8 mouse cellular contexts compared by ENCODE assay signal in the genomic region with DNA sequence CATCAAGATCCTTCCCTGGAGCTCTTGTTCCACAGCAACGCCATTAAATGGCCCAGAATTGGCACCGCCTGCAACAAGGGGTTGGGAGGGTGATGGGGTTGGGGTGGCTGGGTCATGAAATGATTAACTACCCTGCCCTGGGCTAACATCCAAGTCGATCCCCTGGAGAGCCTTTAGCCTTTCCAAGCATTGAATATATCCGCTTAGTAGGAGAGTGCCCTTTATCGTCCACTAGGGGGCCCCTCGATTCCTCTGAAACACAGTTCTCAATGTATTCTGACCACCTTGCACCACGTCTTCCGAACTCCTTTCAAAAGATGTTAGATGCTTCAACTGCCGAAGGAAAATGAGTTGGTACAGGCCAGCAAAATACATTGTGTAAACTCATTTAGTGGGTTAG. TPM values are rescaled to one million over a fixed set of nuclear protein-coding genes. Genes with fewer than 3 reads are reported as not detected.
DNase-seq lines count a peak whose midpoint lies in the region; ATAC-seq and TF ChIP-seq lines count a peak whose summit lies in the region.

No protein-coding gene starts in this region.

- H3K79me2 ChIP-seq in CH12.LX (replicated peaks; ENCODE audit: control insufficient read depth, extremely low read depth, insufficient read depth, poor library complexity, severe bottlenecking), result peaks cover 26% of the 10 kb centered on the region

- H3K27ac ChIP-seq in CH12.LX (ENCODE audit: insufficient read depth, low read depth), result no peak overlapping the region
- no peak overlapping the region for H3K27ac ChIP-seq in neural tube, embryonic 11.5 days (ENCODE audit: low read depth, low read length)

- TF ChIP-seq EP300 in CH12.LX (IDR thresholded peaks at IDR 0.05; ENCODE audit: low read length), result no peak

- no peak overlapping the region for H3K9ac ChIP-seq in CH12.LX (ENCODE audit: insufficient read depth, low read depth)
- H3K9ac ChIP-seq in neural tube, embryonic 11.5 days (ENCODE audit: low read length), result no peak overlapping the region

- peak; percentile 58 for TF ChIP-seq RAD21 in CH12.LX (IDR thresholded peaks at IDR 0.05; ENCODE audit: low read depth, low read length)

- ATAC-seq in neural tube, embryonic 11.5 days (ENCODE audit: insufficient read depth, low FRiP score, low TSS enrichment), result peak; percentile 57; the same call in 1 of the 2 replicates

- H3K4me3 ChIP-seq in CH12.LX (replicated peaks in 1 of 3; ENCODE audit: low read depth in 2 of 3, low read length in 2 of 3, poor library complexity in 1 of 3), result no peak overlapping the region
- no peak overlapping the region for H3K4me3 ChIP-seq in neural tube, embryonic 11.5 days (ENCODE audit: low read depth, low read length)

- in situ Hi-C loops in CH12.LX (cut with MboI; ENCODE audit: low pct_ligation_motif_present, low pct_unique_long_range_greater_than_20kb, low sequenced_read_pairs), result loop anchor here (10.0 kb wide), 3 partner anchors 99 to 539 kb away; no protein-coding TSS in a partner anchor

- no peak for TF ChIP-seq POLR2A in CH12.LX (IDR thresholded peaks at IDR 0.05; ENCODE audit: low read depth, low read length)

- peaks cover 5 to 33% of the 10 kb centered on the region in 2 experiments for H3K4me1 ChIP-seq in CH12.LX (ENCODE audit: control insufficient read depth in 1 of 2, insufficient read depth in 2 of 2)
- peaks cover 9% of the 10 kb centered on the region for H3K4me1 ChIP-seq in neural tube, embryonic 11.5 days (ENCODE audit: control insufficient read depth, insufficient read depth, low read length)

- peak; percentile 45 for DNase-seq in gastrocnemius, adult 18-20 months (ENCODE audit: low spot score)
- DNase-seq in gastrocnemius, adult 8-10 months (ENCODE audit: low spot score in 2 of 2), result no peak
- DNase-seq in CH12.LX (ENCODE audit: extremely low read depth) (peak; percentile 77), liver (peak; percentile 69)
- peak; percentile 73 for DNase-seq in c-Kit-negative CD71-positive TER-119-positive erythroid progenitor cells, embryonic 14.5 days (ENCODE audit: low read depth, low spot score)
- peak; percentile 26 to 30 for DNase-seq in heart, postnatal 36 days
- peak; percentile 67 for DNase-seq in neural tube, embryonic 11.5 days (ENCODE audit: low spot score)
- peak; percentile 42 for DNase-seq in yolk sac, embryonic 10.5 days (ENCODE audit: low spot score)

- H3K27me3 ChIP-seq in CH12.LX (replicated peaks), result no peaks in the 10 kb centered on the region
- no peaks in the 10 kb centered on the region for H3K27me3 ChIP-seq in neural tube, embryonic 11.5 days (ENCODE audit: control insufficient read depth, insufficient read depth, low read length)

- no peaks in the 10 kb centered on the region for H3K9me3 ChIP-seq in CH12.LX (replicated peaks; ENCODE audit: low read length)
- no peaks in the 10 kb centered on the region for H3K9me3 ChIP-seq in neural tube, embryonic 11.5 days (ENCODE audit: control insufficient read depth, low read length)

- dilution Hi-C loops in CH12.LX (cut with MboI; ENCODE audit: extremely low pct_ligation_motif_present, extremely low pct_unique_long_range_greater_than_20kb, low sequenced_read_pairs), result no loop called here

- H3K36me3 ChIP-seq in CH12.LX (replicated peaks in 1 of 2; ENCODE audit: control insufficient read depth in 1 of 2, insufficient read depth in 1 of 2, low read length in 1 of 2), result peaks cover 4 to 11% of the 10 kb centered on the region in 2 experiments
- no peaks in the 10 kb centered on the region for H3K36me3 ChIP-seq in neural tube, embryonic 11.5 days (ENCODE audit: control insufficient read depth, insufficient read depth, low read length)

- TF ChIP-seq CTCF in CH12.LX (conservative IDR thresholded peaks at IDR 0.05 in 1 of 2, IDR thresholded peaks at IDR 0.05 in 1 of 2; ENCODE audit: low read depth in 2 of 2, low read length in 2 of 2), result peak; percentile 84 to 89

- intact Hi-C loops in heart, postnatal 36 days (cut with DNase I), result loop anchor here (5.0 to 10.0 kb wide), 2 partner anchors 111 to 532 kb away; no protein-coding TSS in a partner anchor

- 8% methylated on average over 9 of the region's 9 CpGs for WGBS in neural tube, embryonic 11.5 days

- no peak overlapping the region for H3K4me2 ChIP-seq in CH12.LX (ENCODE audit: insufficient read depth, low read depth, poor library complexity, severe bottlenecking)
- no peak overlapping the region for H3K4me2 ChIP-seq in neural tube, embryonic 11.5 days (ENCODE audit: low read depth)

TF ChIP-seq in CH12.LX, 34 proteins besides CTCF, POLR2A, EP300 and RAD21:
- 0 out of 2 replicates have a peak, but pooled peaks have one; percentile 11 for TF ChIP-seq MXI1 (IDR thresholded peaks at IDR 0.05; ENCODE audit: low read depth, low read length)
- TF ChIP-seq IRF4 (IDR thresholded peaks at IDR 0.05; ENCODE audit: low read depth, low read length), result no peak; the same call in 1 of the 2 replicates
- no peak for TF ChIP-seq ZKSCAN1 (IDR thresholded peaks at IDR 0.05; ENCODE audit: borderline replicate concordance, low read depth, low read length)
- TF ChIP-seq MYC (IDR thresholded peaks at IDR 0.05; ENCODE audit: low read depth, low read length), result peak; percentile 43; the same call in 1 of the 2 replicates
- TF ChIP-seq SMC3 (IDR thresholded peaks at IDR 0.05; ENCODE audit: low read depth, low read length), result peak; percentile 55

RNA-seq across cellular contexts. Expression of a gene that starts 2.2 kb away (rescaled TPM):
- 1 to 10 TPM; 7.4 to 7.7 TPM for total RNA-seq in gastrocnemius, adult 18-20 months (2021)
- total RNA-seq in gastrocnemius, adult 8-10 months (2022), result 1 to 10 TPM; 7.8 to 8.1 (median 8.0) TPM
- total RNA-seq in CH12.LX (2012; rRNA removed) (58.4 and 66.1 TPM in 2 replicates), CH12.LX (2014; rRNA removed) (112 and 118 TPM in 2 replicates)
- polyA plus RNA-seq in CH12.LX (2012; ENCODE audit: insufficient read length, low read depth), result 94.6 and 102 TPM in 2 replicates
- 10 to 100 TPM; 10.9 to 11.2 TPM for total RNA-seq in heart, postnatal 36 days (2021)
- 33.1 and 38.1 TPM in 2 replicates for polyA plus RNA-seq in neural tube, embryonic 11.5 days (2014; fragmentation: Nextera tagmentation; extraction: Ambion mirVana)

RNA-seq across cellular contexts. Expression of a gene that starts 22.7 kb away (rescaled TPM):
- total RNA-seq in gastrocnemius, adult 18-20 months (2021), result not detected
- not detected for total RNA-seq in gastrocnemius, adult 8-10 months (2022)
- total RNA-seq in CH12.LX (2012; rRNA removed) (not detected in 2 replicates), CH12.LX (2014; rRNA removed) (not detected in 2 replicates)
- not detected in 2 replicates for polyA plus RNA-seq in CH12.LX (2012; ENCODE audit: insufficient read length, low read depth)
- not detected for total RNA-seq in heart, postnatal 36 days (2021)
- polyA plus RNA-seq in neural tube, embryonic 11.5 days (2014; fragmentation: Nextera tagmentation; extraction: Ambion mirVana), result not detected in 2 replicates

RNA-seq across cellular contexts. Expression of a gene that starts 54.6 kb away (rescaled TPM):
- total RNA-seq in gastrocnemius, adult 18-20 months (2021), result 10 to 100 TPM; 37.5 to 40.0 TPM
- total RNA-seq in gastrocnemius, adult 8-10 months (2022), result 10 to 100 TPM; 37.2 to 49.4 (median 40.8) TPM
- 71.8 and 78.0 TPM in 2 replicates for total RNA-seq in CH12.LX (2012; rRNA removed)
- total RNA-seq in CH12.LX (2014; rRNA removed), result 90.6 and 96.5 TPM in 2 replicates
- polyA plus RNA-seq in CH12.LX (2012; ENCODE audit: insufficient read length, low read depth), result 85.1 and 103 TPM in 2 replicates
- 10 to 100 TPM; 39.6 to 41.2 TPM for total RNA-seq in heart, postnatal 36 days (2021)
- 25.9 and 27.8 TPM in 2 replicates for polyA plus RNA-seq in neural tube, embryonic 11.5 days (2014; fragmentation: Nextera tagmentation; extraction: Ambion mirVana)

Comparison
In these comparisons a context has a peak if more than half of its experiments do, and no peak if none do; other contexts are left out.
1. DNase-seq: peak in gastrocnemius, adult 18-20 months (single experiment), CH12.LX (single experiment), c-Kit-negative CD71-positive TER-119-positive erythroid progenitor cells, embryonic 14.5 days (single experiment), heart, postnatal 36 days (2 of 2), liver (single experiment), neural tube, embryonic 11.5 days (single experiment) and yolk sac, embryonic 10.5 days (single experiment); none in gastrocnemius, adult 8-10 months (0 of 2).
2. RNA of a gene that starts 2.2 kb away (total RNA-seq): 58.4 to 118 TPM in CH12.LX; 10.9 to 11.2 TPM in heart, postnatal 36 days, 7.8 to 8.1 TPM in gastrocnemius, adult 8-10 months and 7.4 to 7.7 TPM in gastrocnemius, adult 18-20 months; every median in the first group is over 4 times any median in the second.